Mouse (Mus musculus) embryonic facial prominence, embryonic 13.5 days (tissue): ENCODE measurements around the gene Ffar4. TPM values are rescaled to one million over a fixed set of nuclear protein-coding genes. Genes with fewer than 3 reads are reported as not detected.
A peak's percentile ranks its signal among the peaks of the same experiment; 100 is the strongest.

Source experiments
- ATAC-seq: fragments of 200-750 bp; cut with Nextera tagmentation; 2 replicates; pipeline ENCODE4 v1.8.0; 2017; ENCODE audit warnings: low read depth; ENCODE audit not compliant: insufficient number of reproducible peaks, insufficient read depth, low FRiP score, low TSS enrichment
- H3K27ac ChIP-seq: fragments of 300-500 bp; sonication (generic); 2 replicates; pipeline ENCODE4 v1.5.1; 2015; ENCODE audit warnings: moderate library complexity, mild to moderate bottlenecking, inconsistent platforms
- H3K27me3 ChIP-seq: fragments of 300-500 bp; sonication (generic); 2 replicates; pipeline ENCODE4 v1.6.1; 2015; ENCODE audit warnings: mild to moderate bottlenecking, inconsistent platforms
- H3K36me3 ChIP-seq: fragments of 300-500 bp; sonication (generic); 2 replicates; pipeline ENCODE4 v1.6.1; 2015; ENCODE audit warnings: mild to moderate bottlenecking, inconsistent platforms
- H3K4me1 ChIP-seq: fragments of 300-500 bp; sonication (generic); 2 replicates; pipeline ENCODE4 v1.6.1; 2015; ENCODE audit warnings: inconsistent platforms
- H3K4me2 ChIP-seq: fragments of 300-500 bp; sonication (generic); 2 replicates; pipeline ENCODE4 v1.6.1; 2015; ENCODE audit warnings: moderate library complexity, mild to moderate bottlenecking, inconsistent platforms
- H3K4me3 ChIP-seq: fragments of 300-500 bp; sonication (generic); 2 replicates; pipeline ENCODE4 v1.5.1; 2015; ENCODE audit warnings: mild to moderate bottlenecking, inconsistent platforms
- H3K9ac ChIP-seq: fragments of 300-500 bp; sonication (generic); 2 replicates; pipeline ENCODE4 v1.6.1; 2015; ENCODE audit warnings: mild to moderate bottlenecking, inconsistent platforms
- H3K9me3 ChIP-seq: fragments of 300-500 bp; sonication (generic); 2 replicates; pipeline ENCODE4 v1.6.1; 2016; ENCODE audit warnings: inconsistent platforms
- WGBS: fragments of 180-500 bp; shearing (Covaris S2); methylation state at CpG from one replicate; pipeline ENCODE4 v1.1.7; 2015; ENCODE audit warnings: mixed read lengths; 5-methylcytosine and 5-hydroxymethylcytosine counted together
- polyA plus RNA-seq: library from polyadenylated mRNA; unstranded; fragments of >200 nt; fragmentation: Nextera tagmentation; extraction: Ambion mirVana; gene quantifications from 2 replicates; pipeline ENCODE4 v1.2.1, GENCODE M21; 2015

Ffar4 gene
- not detected in 2 replicates for polyA plus RNA-seq

DNA sequence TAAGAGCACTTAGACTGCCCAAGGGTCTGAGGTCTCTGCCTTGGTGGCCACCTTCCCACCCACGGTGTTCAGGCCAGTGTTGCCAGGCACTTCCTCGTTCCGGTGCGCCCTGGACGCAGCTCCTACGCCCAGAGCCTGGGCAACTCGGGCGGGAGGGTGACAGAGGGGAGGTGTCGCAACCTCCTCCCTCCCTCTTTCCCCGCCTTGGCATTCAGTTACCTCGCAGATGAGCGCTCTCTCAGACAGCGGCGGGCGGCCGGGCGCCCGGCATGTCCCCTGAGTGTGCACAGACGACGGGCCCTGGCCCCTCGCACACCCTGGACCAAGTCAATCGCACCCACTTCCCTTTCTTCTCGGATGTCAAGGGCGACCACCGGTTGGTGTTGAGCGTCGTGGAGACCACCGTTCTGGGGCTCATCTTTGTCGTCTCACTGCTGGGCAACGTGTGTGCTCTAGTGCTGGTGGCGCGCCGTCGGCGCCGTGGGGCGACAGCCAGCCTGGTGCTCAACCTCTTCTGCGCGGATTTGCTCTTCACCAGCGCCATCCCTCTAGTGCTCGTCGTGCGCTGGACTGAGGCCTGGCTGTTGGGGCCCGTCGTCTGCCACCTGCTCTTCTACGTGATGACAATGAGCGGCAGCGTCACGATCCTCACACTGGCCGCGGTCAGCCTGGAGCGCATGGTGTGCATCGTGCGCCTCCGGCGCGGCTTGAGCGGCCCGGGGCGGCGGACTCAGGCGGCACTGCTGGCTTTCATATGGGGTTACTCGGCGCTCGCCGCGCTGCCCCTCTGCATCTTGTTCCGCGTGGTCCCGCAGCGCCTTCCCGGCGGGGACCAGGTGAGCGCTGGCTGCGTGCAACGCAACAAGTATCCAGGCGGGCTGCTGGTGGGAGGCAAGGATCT lies at the start of gene Ffar4:
Gene Ffar4 (plus strand): TSS at position 214 of the 901 bp plus-strand sequence.
- H3K36me3 ChIP-seq, result no peaks in the 10 kb centered on the region
- no peaks in the 10 kb centered on the region for H3K9me3 ChIP-seq
- H3K9ac ChIP-seq, result 0 out of 2 replicates have a peak within 1 kb of the TSS, but pooled peaks have one; percentile 44
- H3K4me1 ChIP-seq, result peaks cover 9% of the 10 kb centered on the region
- no peak within 1 kb of the TSS for H3K27ac ChIP-seq
- ATAC-seq, result no peak
- peak within 1 kb of the TSS; percentile 40 for H3K4me3 ChIP-seq
- under 1% methylated on average over 77 of the region's 77 CpGs for WGBS
- peaks cover 66% of the 10 kb centered on the region for H3K27me3 ChIP-seq
- peak within 1 kb of the TSS; percentile 65 for H3K4me2 ChIP-seq

- no peak overlapping the region for H3K4me3 ChIP-seq
- H3K27me3 ChIP-seq, result no peaks in the 10 kb centered on the region
- no peaks in the 10 kb centered on the region for H3K36me3 ChIP-seq
- H3K9me3 ChIP-seq, result no peaks in the 10 kb centered on the region
- peaks cover 12% of the 10 kb centered on the region for H3K4me1 ChIP-seq
- 84% methylated on average over 1 of the region's 1 CpGs for WGBS
- no peak overlapping the region for H3K9ac ChIP-seq
- H3K27ac ChIP-seq, result no peak overlapping the region
- no peak for ATAC-seq
- H3K4me2 ChIP-seq, result no peak overlapping the region
Measured at GRCm38 (mm10) chr19:38049686-38050085, 47.2 kb upstream of the Ffar4 start.

DNA sequence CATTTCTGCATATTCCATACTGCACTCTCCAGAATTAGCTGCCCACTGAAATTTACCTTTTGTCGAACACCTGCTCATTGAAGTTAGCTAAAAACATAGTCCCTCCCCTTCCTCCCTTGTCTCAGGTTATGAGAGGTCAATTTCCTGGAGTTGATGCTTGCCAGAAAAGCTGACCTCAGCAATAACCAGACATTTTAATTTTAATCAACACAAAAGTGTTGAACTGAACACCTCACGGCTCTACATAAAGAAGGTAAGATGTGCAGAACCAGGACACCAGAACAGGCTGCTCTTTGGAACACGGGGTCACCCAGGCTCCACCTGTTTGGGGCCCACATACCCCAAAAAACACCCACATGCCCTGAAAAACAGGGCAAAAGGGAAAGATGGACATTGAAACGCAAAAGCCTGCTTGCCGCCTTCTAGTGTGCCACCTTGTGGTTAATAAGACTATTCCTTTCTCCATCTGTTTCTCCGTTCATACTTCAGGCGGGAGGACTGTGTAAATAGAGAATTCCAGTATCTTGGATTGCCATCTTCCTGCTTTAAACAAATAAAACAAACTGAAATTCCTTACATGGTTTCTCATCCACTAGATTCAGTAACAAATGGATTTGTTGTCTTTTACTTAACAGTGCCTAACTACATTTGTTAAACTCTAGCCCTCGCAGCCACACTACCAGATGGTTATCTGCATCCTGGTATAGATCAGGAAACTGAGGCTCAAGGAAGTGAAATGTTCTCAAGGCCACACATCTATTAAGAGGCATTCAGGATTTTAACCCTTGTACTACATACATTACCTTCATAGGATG lies 43.4 kb upstream of the Ffar4 start:
- H3K9me3 ChIP-seq, result no peaks in the 10 kb centered on the region
- peaks cover 25% of the 10 kb centered on the region for H3K4me1 ChIP-seq
- peaks cover 7% of the 10 kb centered on the region; the same call in 1 of the 2 replicates for H3K36me3 ChIP-seq
- H3K27ac ChIP-seq, result peak overlapping the region; percentile 52
- peak overlapping the region; percentile 64 for H3K9ac ChIP-seq
- peak overlapping the region; percentile 65 for H3K4me3 ChIP-seq
- H3K4me2 ChIP-seq, result peak overlapping the region; percentile 84
- H3K27me3 ChIP-seq, result no peaks in the 10 kb centered on the region
- no peak for ATAC-seq
- 26% methylated on average over 8 of the region's 8 CpGs for WGBS

DNA sequence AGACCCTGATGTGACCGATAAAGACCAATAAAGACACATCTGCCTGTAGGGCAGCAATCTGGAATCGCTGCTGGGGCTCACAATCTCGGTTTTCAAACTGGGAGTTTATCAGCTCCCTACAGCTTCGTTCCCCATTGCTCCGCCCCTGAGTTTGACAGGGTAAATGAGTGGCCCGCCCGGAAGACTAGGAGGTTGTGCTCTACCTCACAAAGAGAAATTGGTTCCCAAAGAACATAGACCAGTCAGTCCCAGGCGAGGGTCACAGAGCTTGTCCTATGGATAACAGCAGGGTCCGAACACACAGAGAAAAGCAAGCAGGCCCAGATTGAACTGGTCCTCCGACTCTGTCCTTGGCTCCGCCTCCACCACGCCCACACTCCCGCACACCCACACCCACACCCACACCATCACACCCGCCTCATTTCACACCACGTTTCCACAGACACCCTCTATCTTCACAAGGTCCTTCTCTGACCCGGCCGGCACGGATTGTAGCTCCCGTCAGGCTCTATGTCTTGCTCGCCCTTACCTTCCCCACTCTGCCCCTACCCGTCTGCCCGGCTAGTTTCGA lies 42.6 kb upstream of the Ffar4 start:
- Histone ChIP-seq H3K4me1 (peaks cover 25% of the 10 kb centered on the region), H3K36me3 (peaks cover 10% of the 10 kb centered on the region), H3K4me3 (peak overlapping the region; percentile 65), H3K9me3 (no peaks in the 10 kb centered on the region), H3K4me2 (peak overlapping the region; percentile 84), H3K9ac (peak overlapping the region; percentile 64), H3K27me3 (no peaks in the 10 kb centered on the region), H3K27ac (peak overlapping the region; percentile 52; the same call in 1 of the 2 replicates)
- peak; percentile 90 for ATAC-seq
- under 1% methylated on average over 23 of the region's 23 CpGs for WGBS

DNA sequence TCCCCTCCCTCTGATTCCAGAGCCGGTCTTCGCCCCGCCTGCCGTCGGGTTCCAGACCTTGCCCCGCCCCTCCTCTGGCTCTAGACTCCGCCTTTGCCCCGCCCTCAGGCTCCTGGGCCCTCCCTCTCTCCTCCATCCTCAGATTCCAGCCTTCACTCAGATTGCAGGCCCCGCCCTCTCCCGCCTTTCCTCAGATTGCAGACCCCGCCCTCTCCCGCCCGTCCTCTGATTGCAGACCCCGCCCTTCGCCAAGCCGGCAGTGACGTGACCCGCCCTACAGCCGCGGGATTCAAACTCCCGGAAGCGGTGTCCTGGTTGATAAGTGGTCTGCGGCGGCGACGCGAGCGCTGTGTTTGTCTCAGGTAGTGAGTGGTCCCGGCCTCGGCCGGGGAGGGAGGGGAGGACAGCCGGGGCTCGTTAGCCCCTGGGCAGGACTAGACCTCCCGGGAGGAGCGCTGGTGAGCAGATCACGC lies 42.1 kb upstream of the Ffar4 start, which contains the start of gene Cep55:
Gene Cep55 (plus strand): TSS at position 292 of the 473 bp plus-strand sequence.
- ATAC-seq, result peak; percentile 95
- Histone ChIP-seq H3K9ac (peak within 1 kb of the TSS; percentile 74), H3K4me3 (peak within 1 kb of the TSS; percentile 65), H3K9me3 (no peaks in the 10 kb centered on the region), H3K27ac (peak within 1 kb of the TSS; percentile 52; the same call in 1 of the 2 replicates), H3K4me1 (peaks cover 25% of the 10 kb centered on the region), H3K4me2 (peak within 1 kb of the TSS; percentile 84), H3K27me3 (no peaks in the 10 kb centered on the region), H3K36me3 (peaks cover 15% of the 10 kb centered on the region)
- under 1% methylated on average over 36 of the region's 36 CpGs for WGBS

DNA sequence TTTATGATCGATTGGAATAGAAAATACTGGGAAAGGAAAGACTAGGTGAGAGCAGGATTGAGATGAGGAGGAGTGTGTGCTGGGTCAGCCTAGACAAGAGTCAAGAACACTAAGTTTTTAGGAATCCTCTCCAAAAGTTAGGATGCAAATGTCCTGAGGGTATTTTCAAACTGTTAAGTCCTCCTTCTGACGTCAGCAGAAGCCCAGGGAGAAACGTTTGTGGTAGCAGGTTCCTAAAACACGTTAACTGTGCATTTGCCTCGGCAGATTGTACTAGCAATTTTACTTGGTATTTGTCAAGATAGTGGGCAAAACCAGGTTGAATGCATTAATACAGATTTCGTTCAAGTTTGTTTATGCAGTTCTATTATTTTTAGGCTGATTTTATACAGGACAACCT lies 41.1 kb upstream of the Ffar4 start:
- Histone ChIP-seq H3K9me3 (no peaks in the 10 kb centered on the region), H3K4me1 (peaks cover 25% of the 10 kb centered on the region), H3K27me3 (no peaks in the 10 kb centered on the region), H3K4me2 (peak overlapping the region; percentile 84), H3K4me3 (peak overlapping the region; percentile 65), H3K36me3 (peaks cover 25% of the 10 kb centered on the region), H3K9ac (peak overlapping the region; percentile 74), H3K27ac (no peak overlapping the region)
- no peak for ATAC-seq
- 13% methylated on average over 6 of the region's 6 CpGs for WGBS

- H3K27me3 ChIP-seq, result no peaks in the 10 kb centered on the region
- peak overlapping the region; percentile 84 for H3K4me2 ChIP-seq
- H3K9me3 ChIP-seq, result no peaks in the 10 kb centered on the region
- no peak for ATAC-seq
- 50% methylated on average over 3 of the region's 3 CpGs for WGBS
- peak overlapping the region; percentile 65 for H3K4me3 ChIP-seq
- H3K36me3 ChIP-seq, result peaks cover 30% of the 10 kb centered on the region
- H3K27ac ChIP-seq, result no peak overlapping the region
- peaks cover 25% of the 10 kb centered on the region for H3K4me1 ChIP-seq
- 0 out of 2 replicates have a peak overlapping the region, but pooled peaks have one; percentile 36 for H3K9ac ChIP-seq
Measured at GRCm38 (mm10) chr19:38056276-38056675, 40.6 kb upstream of the Ffar4 start.

DNA sequence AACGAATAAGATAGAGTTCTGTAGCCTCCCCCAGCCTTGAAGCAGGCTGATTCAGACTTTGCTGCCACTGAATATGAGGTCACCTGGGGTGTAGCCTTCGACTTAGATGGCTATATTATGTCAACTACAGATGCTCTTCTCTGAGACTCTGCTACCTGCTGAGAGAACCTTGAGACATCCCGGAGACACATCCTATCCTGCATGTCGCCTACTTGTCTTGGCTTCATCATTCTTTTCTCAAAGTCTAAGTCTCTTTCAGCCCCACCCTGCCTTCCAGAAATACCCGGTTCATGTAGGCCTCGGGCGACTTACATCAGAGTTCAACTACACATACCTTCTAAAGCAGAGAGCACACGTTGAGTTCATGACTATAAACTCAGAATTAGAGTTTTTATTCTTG lies 39.9 kb upstream of the Ffar4 start:
- no peak for ATAC-seq
- peaks cover 25% of the 10 kb centered on the region for H3K4me1 ChIP-seq
- 88% methylated on average over 8 of the region's 8 CpGs for WGBS
- H3K36me3 ChIP-seq, result peaks cover 33% of the 10 kb centered on the region
- H3K9me3 ChIP-seq, result no peaks in the 10 kb centered on the region
- no peak overlapping the region for H3K9ac ChIP-seq
- no peak overlapping the region for H3K4me2 ChIP-seq
- H3K27ac ChIP-seq, result no peak overlapping the region
- H3K27me3 ChIP-seq, result no peaks in the 10 kb centered on the region
- no peak overlapping the region for H3K4me3 ChIP-seq

- Histone ChIP-seq H3K27ac (no peak overlapping the region), H3K9me3 (no peaks in the 10 kb centered on the region), H3K4me3 (no peak overlapping the region), H3K4me1 (no peaks in the 10 kb centered on the region), H3K36me3 (peaks cover 44% of the 10 kb centered on the region), H3K27me3 (no peaks in the 10 kb centered on the region), H3K4me2 (no peak overlapping the region), H3K9ac (no peak overlapping the region)
- 84% methylated on average over 3 of the region's 3 CpGs for WGBS
- no peak for ATAC-seq
Measured at GRCm38 (mm10) chr19:38063201-38063600, 33.7 kb upstream of the Ffar4 start.

GRCm38 (mm10) chr19:38064051-38064450 lies 32.8 kb upstream of the Ffar4 start:
- H3K4me1 ChIP-seq, result no peaks in the 10 kb centered on the region
- WGBS, result 98% methylated on average over 1 of the region's 1 CpGs
- no peaks in the 10 kb centered on the region for H3K9me3 ChIP-seq
- H3K36me3 ChIP-seq, result peaks cover 42% of the 10 kb centered on the region
- no peak overlapping the region for H3K9ac ChIP-seq
- ATAC-seq, result no peak
- H3K27me3 ChIP-seq, result no peaks in the 10 kb centered on the region
- H3K27ac ChIP-seq, result no peak overlapping the region
- no peak overlapping the region for H3K4me2 ChIP-seq
- no peak overlapping the region for H3K4me3 ChIP-seq

DNA sequence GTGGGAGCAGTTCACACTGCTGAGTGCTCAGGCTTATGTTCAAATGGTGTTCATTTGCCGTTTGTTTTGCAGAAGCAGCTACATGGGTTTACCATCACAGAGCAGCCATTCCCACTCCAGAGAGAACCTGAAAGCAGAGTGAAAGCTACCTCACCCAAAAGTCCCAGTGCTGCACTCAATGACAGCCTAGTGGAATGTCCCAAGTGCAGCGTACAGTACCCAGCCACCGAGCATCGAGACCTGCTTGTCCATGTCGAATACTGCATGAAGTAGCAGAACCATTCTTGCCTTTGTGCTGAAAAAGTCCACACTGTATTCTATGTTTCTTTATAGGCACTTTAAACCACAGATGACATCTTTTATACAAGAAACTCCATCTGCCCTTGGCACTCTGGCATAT lies 23.6 kb upstream of the Ffar4 start:
- Histone ChIP-seq H3K9ac (no peak overlapping the region), H3K36me3 (peaks cover 44% of the 10 kb centered on the region), H3K9me3 (no peaks in the 10 kb centered on the region), H3K4me3 (no peak overlapping the region), H3K27ac (no peak overlapping the region), H3K27me3 (no peaks in the 10 kb centered on the region), H3K4me1 (no peaks in the 10 kb centered on the region), H3K4me2 (no peak overlapping the region)
- WGBS, result 96% methylated on average over 5 of the region's 5 CpGs
- no peak for ATAC-seq
